Mouse (Mus musculus) T-cell, adult 2 months (primary cell): ENCODE results near the gene Gm38431.
"Not testable (repeated sequence)": the region's sequence is repeated elsewhere in the genome, so short reads cannot be mapped to it uniquely, and the experiment has no call there.

Experiments used
- DNase-seq: peaks from one replicate; pipeline ENCODE4 v3.0.0; 2022; ENCODE audit warnings: low spot score

Gm38431 gene

DNA sequence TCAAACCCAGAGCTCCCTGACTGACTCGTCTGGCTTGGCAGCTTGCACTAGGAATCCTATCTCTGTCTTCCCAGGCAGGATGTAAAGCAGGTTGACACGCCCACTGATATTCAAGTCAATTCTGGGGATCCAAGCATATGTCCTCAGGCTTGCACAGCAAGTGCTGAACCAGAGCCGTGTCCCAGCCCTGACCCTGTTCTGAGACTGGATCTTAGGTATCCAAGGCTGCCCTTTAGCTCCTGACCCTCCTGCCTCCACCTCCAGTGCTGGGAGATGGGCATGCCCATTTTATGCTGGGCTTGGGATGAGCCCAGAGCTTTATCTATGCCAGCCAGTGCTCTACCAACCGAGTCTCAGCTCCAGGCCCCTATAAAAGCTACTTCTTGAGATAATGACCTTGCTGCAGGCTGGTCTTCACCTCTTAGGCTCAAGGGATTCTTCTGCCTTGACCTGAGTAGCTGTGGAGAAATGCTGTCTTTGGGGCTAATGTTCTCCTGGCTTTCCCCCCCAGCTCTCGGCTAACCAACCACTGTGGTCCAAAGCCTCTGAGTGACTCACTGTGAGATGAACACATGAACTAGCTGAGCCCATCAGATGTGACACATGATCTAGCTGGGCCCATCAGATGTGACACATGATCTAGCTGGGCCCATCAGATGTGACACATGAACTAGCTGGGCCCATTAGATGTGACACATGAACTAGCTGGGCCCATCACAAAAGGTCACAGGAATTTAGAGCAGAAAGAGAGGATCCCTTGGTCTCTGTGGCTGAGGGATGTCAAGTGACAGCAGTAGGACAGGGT is 14.2 kb upstream of the Gm38431 start:
- no peak for DNase-seq

DNA sequence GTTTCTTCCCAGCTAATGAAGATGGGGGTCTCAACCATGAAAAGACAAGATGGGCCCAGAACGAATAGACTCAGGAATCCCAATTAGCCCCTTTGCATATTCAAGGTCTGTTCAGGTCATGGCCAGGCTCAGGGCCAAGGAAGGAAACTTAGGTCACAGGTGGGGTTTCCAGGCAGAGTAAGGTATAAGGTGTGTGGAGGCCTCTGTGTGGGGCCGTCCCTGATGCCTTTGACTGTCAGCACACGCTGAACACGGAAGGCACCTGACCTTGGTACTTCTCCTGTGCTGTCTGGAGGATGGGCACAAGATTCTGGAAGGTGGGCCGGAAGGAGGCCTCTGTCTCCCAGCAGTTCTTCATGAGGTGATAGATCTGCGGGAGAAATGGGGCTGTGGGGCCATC is 13.0 kb upstream of the Gm38431 start:
- no peak for DNase-seq

DNA sequence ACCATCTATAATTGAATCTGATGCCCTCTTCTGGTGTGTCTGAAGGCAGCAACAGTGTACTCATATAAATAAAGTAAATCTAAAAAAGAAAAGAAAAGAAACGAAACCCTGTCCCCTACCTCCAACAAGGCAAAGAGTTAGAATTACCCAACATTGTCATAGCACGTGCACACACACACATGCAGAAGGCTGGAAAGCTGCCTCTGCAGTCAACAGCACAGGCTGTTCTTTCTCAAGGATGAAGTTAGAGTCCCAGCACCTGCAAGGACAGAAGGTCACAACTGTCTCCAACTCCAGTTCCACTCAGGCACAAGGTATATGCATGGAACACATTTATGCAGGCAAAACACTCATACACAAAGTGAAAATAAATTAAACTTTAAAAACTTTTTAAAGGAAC is 10.3 kb upstream of the Gm38431 start:
- no peak for DNase-seq

DNA sequence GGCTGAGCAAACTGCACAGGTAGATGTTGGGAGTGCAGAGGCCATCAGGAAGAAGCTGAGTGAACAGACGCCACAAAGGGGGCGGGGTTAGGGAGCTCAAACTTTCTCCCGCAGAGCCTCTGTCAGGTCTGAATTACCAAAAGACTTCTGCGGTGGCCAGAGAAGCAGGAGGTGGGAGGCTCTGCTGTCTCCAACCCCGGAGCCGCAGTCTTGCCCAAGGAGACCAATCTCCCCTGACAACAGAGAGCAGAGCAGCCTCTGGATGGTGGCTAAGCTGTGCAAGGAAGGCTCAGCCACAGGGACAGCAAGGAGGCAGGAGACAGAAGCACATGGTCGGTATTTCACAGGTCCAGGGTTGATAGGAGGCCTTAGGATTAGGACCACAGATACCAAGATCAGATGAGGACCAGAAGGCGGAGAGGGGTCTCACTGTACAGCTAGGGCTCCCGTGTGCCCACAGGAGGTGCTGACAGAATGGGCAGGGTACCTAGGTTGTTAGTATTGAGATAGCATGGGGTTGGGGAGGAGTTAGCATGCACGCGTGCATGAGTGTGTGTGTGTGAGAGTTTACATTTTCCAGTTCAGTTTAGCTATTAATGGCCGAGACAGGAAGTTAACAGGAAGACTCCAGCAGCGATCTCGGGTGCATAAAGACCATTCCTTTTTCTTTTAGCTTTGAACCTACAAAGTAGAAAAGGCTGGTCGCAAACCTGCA is 8.8 kb upstream of the Gm38431 start:
- no peak for DNase-seq

DNA sequence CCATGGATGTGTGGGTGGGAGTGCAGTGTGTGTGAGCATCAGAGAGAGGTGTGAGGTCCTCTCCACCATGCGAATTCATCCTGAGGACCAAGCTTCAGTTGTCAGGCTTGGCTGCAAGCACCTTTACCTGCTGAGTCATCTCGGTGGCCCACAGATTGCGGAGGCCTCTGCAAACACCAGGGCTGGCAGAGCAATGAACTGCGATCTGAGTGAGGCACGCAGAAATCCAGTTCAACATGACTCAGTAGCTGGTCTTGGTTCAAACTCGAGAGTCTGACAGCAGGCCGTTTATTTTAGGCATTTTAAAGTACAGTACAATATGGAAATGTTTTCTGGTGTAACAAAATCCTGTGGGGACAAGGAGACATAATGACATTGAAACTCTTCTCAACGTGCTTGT is 6.0 kb upstream of the Gm38431 start:
- DNase-seq, result no peak

DNA sequence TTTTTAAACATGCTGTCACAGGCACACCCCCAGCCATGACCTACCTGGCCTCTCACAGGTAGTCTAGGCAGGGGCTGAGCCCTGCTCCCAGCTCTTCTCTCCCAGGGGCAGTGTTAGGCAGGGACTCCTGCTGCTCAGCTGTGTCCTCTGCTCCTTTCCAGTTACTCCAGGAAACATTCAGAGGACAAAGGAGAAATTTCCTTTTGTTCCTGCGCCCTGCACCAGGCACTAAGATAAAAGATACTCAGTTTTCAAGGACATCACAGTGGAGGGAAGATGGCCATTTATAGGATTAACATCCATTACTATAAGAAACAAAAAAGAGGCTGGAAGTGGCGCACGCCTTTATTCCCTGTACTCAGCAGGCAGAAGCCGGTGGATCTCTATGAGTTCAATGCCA is 4.2 kb upstream of the Gm38431 start:
- no peak for DNase-seq

DNA sequence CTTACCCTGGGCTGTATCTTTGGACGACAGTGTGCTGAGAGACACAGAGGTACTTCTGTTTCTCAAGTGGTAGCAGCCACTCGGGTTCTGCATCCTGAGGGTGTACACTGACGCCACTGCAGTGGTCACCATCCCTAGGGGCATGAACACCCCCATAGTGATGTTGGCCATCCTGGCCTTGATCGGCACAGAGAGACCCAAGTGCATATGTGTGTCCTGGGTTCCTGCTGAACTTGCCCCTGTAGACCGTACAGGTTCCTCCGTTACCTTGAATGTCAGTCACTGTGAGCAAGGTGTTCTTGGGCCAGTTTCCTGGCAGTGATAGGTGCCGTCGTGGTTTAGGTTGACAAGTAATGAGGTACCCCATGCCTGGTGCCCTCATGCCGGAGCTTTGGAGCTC is 1.6 kb upstream of the Gm38431 start:
- no peak for DNase-seq

DNA sequence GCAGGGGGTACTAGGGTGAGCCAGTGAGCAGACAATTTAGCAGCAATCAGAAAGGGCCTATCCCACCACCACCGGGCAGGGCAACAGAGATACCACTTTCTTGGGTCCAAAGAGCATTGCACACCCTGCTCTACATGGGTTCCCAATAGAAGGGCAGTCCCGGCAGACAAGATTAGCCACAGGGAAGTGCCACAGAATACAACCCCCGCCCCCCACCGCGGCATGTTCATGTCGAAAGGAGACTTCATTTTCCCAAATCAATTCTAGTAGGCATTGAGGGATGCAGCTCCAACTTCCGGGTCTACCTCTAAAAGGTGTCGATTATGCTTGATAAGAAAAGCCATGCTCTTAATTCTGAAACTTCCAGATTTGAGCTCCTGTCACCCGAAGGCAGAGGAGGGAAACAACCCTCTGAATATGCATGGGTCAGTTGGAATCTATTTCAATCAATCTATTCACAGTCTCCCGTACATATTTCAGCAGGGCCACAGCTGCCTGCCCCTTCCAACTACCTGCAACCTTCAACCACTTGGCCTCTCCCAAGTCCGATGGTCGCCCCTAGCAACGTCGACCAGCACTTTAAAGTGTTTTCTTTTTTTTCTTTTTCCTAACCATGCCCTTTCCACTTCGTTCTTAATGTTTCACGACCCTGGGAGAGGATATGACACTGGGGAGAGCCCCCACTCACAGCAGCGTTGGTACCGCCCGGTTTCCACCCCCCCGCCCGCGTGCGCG is 658 bp downstream of the Gm38431 start:
- no peak for DNase-seq

DNA sequence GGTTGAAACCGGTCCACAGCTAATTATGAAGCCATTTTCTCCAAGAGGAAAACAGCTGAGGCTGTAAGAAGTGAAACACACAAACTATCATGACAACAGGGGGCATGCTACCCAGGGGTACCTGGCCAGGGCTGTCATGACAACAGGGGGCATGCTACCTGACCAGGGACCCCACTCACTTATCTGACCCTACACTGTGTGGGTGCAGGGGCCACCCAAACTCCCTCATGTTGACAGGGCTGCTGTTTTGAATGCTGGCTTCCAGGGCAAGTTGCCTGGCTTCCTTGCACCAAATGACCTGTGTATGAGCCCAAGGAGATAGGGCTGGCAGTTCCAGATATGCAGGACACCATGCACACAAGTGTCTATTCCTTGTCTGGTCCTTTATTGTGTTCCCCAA is 1.3 kb downstream of the Gm38431 start:
- no peak for DNase-seq

DNA sequence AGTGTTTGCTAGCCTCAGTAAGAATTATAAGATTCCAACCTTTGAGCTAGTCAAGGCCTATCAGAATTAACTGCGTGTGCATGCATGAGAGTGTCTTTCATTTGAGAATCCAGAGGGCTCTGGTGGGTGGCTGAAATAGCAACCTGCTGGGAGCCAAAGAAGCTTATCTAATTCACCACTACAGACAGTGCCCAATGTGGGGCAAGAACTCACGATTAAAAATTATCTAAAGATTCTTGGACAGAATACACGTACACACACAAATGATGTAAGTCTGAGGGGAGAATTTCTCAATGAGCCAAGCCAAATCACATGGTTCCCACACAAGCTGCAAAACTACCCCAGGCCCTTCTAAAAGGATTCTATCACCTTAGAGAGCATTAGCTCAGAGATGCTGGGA is 8.5 kb downstream of the Gm38431 start:
- no peak for DNase-seq

DNA sequence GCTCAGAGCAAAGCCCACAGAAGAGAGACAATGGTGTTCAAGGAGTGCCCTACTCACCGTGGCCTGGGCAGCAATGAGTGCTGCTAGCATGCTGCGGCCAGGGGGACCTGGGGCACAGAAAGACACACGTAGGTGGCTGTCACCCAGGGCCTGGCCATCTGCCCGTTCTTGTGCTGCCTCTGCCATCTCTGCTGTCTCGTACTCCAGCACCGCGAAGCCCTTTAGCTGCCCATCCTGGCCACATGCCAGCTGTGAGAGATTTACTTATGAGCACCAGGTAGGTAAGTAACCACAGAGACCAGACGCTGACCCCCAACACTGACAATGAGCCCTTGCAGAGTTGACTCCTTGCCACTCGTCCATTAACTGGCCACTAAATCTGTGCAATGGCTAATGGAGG is 10.7 kb downstream of the Gm38431 start:
- no peak for DNase-seq

DNA sequence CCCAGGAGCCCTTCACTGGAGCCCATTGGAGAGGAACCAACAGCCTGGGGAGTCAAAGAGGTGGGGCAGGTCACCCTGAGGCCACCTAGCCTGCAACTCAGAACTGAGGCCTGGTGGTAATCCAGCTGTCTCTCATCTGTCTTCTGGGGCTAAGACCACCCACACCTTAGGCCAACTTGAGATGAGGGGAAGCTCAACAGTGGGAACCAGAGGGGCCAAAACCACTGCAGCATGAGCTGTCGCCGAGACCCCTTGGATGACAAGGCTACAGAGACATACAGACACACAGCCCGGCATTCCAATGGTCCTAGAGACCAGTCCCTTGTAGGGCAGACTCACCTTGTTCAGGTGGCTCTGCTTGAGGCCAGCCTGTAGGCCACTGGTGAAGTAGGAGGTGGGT is 16.2 kb downstream of the Gm38431 start:
- no peak for DNase-seq

DNA sequence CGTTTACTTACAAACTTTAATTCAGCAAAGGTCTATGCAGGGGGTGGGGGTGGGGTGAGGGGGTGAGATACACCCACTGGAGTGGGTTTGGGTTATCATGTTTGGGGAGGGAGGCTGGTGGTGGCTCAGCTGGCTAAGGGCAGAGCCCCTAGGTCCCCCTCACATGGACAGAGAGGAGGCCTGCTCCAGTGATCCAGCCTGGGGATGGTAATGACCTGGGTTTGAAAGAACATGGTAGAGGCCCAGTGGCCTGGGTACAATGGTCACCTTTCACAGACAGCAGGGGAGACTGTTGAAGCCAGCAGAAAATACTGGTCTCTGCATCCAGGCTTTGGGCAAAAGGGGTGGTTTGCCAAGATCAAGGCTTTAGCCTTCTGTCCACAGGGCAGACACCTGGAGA is 17.6 kb downstream of the Gm38431 start:
- DNase-seq, result no peak

DNA sequence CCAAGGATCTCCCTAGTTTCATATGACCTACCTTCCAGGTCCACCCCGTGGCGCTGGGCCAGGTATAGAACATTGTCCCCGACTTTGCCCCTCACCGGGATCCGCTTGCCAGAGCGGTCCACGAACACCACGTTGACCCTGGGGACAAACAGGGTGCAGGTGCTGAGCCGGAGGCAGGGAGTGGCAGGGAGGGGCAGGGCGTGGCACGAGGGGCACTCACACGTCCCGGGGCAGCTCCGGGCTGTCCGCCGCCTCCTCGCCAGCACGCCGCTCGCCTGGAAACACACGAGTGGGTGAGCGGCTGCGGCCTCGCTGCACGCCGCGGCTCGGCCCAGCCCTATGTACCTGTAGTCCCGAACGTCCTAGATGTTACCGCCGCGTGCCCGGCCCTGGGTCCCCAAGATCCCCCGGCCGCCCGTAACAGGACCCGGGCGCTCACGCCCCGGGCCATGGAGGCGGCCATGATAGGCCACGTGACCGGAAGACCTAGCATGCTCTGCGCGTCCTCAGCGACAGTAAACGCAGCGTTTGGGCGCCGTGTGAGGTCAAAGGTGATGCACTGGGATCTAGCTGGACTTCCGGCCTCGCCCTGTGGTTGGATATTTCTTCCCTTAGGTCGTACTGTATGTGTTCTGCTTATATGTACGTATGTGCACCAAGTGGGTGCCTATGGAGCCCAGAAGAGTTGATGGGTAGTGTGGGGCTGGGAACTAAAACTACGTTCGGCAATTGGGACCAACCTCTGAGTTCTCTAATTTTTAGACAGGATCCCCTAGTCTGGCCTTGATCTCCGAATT is 18.6 kb downstream of the Gm38431 start, which contains the start of the genes Gm49373 and Fdx1l:
TSS of gene Gm49373 (minus strand) at position 53 of the 797 bp plus-strand sequence.
TSS of gene Fdx1l (minus strand) at position 571 of the 797 bp plus-strand sequence.
- peak; percentile 84 for DNase-seq

DNA sequence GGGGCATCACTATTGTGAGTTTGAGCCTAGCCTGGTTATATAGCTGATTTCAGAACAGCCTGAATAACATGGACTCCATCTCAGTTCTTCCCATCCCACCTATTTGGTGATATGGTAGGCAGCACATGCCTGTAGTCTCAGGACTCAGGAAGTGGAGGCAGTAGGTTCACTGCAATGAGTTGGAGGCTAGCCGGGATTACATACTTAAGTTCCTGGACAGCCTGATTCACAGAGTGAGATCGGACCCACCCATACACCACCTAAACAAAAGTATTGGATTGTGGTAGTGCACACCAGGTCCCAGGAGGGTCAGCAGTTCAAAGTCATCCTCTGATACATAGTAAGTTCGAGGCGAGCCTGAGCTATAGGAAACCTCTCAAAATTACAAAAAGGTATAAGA is 19.2 kb downstream of the Gm38431 start:
- no peak for DNase-seq

DNA sequence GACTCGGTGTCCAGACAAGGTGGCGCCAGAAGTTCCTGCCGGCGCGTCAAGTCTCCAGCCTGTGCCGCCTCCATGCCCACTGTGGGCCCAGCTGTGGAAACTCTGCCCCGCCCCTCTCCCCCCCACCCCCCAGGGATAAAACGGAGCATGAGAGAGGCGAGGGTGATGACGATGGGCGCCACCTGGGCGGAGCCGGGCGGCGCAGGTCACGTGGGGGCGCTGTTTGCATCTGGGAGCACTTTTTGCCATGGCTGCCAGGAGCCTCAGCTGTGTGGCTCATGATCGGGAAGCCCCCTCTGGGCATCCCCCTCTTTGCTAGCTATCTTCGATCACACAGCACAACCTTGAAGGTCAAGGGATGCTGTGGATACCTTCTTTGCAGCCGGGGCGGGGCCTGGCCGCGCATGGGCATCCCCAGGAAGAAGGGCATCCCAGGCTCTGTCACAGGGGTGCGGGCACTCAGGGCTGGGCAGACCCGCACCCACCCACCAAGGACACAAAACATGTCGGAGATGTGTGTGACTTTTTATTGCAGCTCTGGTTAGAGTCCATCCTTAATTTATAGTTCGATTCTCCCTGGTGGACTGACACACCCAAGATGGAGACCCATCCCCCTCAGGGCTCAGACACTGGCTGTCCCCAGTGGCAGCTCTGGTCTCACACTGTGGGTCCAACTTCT is 24.7 kb downstream of the Gm38431 start, which contains the start of gene Zglp1:
TSS of gene Zglp1 (minus strand) at position 88 of the 679 bp plus-strand sequence.
- DNase-seq, result no peak

DNA sequence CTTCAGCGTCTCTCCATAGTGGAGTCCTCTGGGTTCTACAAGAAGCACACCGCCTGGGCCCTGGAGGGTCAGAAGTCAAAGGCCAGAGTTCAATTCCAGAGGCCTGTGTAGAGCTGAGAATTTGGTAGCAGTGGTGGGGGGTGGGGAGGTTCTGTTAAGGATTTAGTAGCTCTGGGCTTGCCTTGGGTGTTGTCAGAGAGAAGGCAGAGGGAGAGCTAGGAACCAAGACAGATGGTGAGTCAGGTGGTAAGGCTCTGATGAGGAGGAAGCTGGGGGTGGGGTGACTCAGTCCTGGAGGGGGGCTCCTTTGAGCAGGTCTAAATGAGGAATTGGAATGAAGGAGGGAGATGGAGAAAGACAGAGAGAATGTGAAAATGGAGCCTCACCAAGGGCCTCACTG is 28.9 kb downstream of the Gm38431 start:
- DNase-seq, result no peak

DNA sequence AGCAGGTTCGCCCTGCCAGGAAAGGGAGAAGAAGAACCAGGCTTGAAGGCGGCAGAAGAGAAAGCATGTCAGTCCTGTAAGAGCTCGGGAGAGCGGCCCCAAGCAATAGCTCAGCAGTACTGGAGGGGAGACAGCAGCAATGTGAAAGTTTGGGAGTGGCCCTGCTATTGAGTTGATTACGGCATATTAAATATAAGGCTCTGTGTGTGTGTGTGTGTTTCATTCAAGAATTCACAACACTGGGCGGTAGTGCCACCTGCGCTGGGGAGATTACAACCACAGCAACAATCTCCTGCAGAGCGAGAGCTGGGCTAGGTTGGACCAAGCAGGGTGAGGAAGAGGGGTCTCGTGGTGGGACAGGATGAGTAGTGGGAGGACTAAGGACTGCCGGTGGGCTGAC is 40.2 kb downstream of the Gm38431 start:
- no peak for DNase-seq

DNA sequence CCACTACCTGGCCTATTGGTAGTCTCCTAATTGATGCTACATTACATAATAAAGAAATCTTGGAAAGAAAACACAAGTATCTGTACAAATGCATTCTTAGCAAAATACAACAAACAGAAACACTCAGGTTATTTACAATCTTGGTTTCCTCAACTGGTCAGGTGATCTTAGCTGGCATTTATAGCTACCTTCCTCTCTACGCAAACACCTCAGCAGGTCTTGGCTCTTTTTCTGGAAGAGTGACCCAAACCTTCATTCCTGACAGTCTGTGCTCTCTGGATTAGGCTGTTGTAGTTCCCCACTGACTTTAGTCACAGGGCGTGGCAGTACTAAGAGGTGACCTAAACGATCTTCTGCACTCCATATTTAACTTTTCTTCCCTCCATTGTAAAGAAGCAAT is 46.6 kb downstream of the Gm38431 start:
- DNase-seq, result no peak

DNA sequence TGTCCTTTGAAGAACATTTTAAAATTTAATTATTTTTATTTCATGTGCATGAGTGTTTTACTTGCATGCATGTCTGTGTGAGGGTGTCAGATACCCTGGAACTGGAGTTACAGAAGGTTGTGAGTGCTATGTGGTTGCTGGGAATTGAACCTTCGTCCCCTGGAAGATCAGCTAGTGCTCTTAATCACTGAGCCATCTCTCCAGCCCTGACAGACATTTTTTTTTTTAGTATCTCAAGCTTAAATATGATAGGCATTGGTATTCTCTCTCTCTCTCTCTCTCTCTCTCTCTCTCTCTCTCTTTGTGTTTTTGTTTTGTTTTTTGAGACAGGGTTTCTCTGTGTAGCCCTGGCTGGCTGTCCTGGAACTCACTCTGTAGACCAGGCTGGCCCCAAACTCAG is 47.0 kb downstream of the Gm38431 start:
- not testable (repeated sequence) for DNase-seq

DNA sequence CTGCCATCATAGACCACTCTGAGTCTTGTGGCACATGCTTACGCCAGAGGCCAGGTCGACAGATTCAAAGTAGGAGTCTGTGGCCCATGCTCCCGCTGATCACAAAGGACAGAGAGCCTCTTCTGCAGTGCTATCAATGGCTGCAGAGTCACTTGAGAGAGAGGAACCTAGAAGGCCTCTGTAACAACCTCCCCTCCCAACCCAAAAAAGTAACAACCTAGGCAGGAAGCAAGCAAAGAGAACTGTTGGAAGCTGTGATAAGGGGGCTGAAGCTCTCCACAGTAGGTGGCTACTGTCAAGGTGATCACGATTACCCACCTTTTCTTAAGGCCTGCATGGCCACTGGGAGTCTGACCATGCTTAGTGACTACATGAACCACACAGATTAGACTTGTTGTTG is 48.2 kb downstream of the Gm38431 start:
- DNase-seq, result no peak
